Mouse (Mus musculus): ENCODE results near the gene Tsc22d1. TPM values are rescaled to one million over a fixed set of nuclear protein-coding genes. Genes with fewer than 3 reads are reported as not detected.

The Tsc22d1 gene
- total and polyA plus RNA-seq, 3 experiments = 7.0 to 26.4 (median 14.6) TPM

DNA sequence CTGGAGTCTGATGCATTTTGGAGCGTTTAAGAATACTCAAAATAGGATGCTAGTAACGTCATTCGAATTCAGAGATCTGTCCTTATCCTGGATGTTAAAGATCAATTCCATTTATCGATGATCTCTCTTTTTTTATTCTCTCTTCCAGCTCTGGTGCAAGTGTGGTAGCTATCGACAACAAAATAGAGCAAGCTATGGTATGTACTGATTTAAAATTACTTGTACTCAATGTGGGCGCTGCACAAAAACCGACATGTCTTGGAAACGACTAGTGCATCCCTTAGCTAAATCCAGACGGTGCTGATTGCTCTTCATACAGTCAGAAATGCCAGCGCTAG, 90.3 kb downstream of the Tsc22d1 start:
- DNase-seq (ENCODE audit: low spot score) (no peak), ATAC-seq (ENCODE audit: extremely low read depth, insufficient number of reproducible peaks, low FRiP score, poor library complexity, severe bottlenecking) (no peak)
- Histone ChIP-seq H3K36me3 (replicated peaks) (no peaks in the 10 kb centered on the region), H3K27me3 (ENCODE audit: insufficient read depth, low read length) (peaks cover 4% of the 10 kb centered on the region; the same call in 1 of the 2 replicates), H3K9me3 (replicated peaks) (peaks cover 32% of the 10 kb centered on the region), H3K4me1 (ENCODE audit: insufficient read depth, low read depth, low read length) (peaks cover 8% of the 10 kb centered on the region), H3K4me3 (ENCODE audit: low read depth, low read length) (peak overlapping the region; percentile 65)
- TF ChIP-seq TAL1 (conservative IDR thresholded peaks at IDR 0.05; ENCODE audit: low read depth, low read length) (no peak), GATA2 (IDR thresholded peaks at IDR 0.05; ENCODE audit: borderline replicate concordance, low read depth, low read length) (no peak), GATA1 (IDR thresholded peaks at IDR 0.05; ENCODE audit: borderline replicate concordance, low read length) (no peak), CTCF (IDR thresholded peaks at IDR 0.05; ENCODE audit: low read depth, low read length) (no peak), POLR2AphosphoS5 (IDR thresholded peaks at IDR 0.05; ENCODE audit: insufficient replicate concordance, low read depth, low read length) (no peak)

- ATAC-seq (ENCODE audit: extremely low read depth, insufficient number of reproducible peaks, low FRiP score, poor library complexity, severe bottlenecking) (peak; percentile 71), DNase-seq (ENCODE audit: low spot score) (peak; percentile 10)
- peaks cover 8% of the 10 kb centered on the region for H3K4me1 ChIP-seq (ENCODE audit: insufficient read depth, low read depth, low read length)
- H3K36me3 ChIP-seq (replicated peaks) = no peaks in the 10 kb centered on the region
- peak overlapping the region; percentile 65 for H3K4me3 ChIP-seq (ENCODE audit: low read depth, low read length)
- peaks cover 4% of the 10 kb centered on the region; the same call in 1 of the 2 replicates for H3K27me3 ChIP-seq (ENCODE audit: insufficient read depth, low read length)
- TF ChIP-seq GATA1 (IDR thresholded peaks at IDR 0.05; ENCODE audit: borderline replicate concordance, low read length) (no peak), CTCF (IDR thresholded peaks at IDR 0.05; ENCODE audit: low read depth, low read length) (no peak), GATA2 (IDR thresholded peaks at IDR 0.05; ENCODE audit: borderline replicate concordance, low read depth, low read length) (no peak), TAL1 (conservative IDR thresholded peaks at IDR 0.05; ENCODE audit: low read depth, low read length) (no peak), POLR2AphosphoS5 (IDR thresholded peaks at IDR 0.05; ENCODE audit: insufficient replicate concordance, low read depth, low read length) (no peak)
- peaks cover 34% of the 10 kb centered on the region for H3K9me3 ChIP-seq (replicated peaks)
These were observed 90.9 kb downstream of the Tsc22d1 start for GRCm38 (mm10) chr14:76505439-76506220.

DNA sequence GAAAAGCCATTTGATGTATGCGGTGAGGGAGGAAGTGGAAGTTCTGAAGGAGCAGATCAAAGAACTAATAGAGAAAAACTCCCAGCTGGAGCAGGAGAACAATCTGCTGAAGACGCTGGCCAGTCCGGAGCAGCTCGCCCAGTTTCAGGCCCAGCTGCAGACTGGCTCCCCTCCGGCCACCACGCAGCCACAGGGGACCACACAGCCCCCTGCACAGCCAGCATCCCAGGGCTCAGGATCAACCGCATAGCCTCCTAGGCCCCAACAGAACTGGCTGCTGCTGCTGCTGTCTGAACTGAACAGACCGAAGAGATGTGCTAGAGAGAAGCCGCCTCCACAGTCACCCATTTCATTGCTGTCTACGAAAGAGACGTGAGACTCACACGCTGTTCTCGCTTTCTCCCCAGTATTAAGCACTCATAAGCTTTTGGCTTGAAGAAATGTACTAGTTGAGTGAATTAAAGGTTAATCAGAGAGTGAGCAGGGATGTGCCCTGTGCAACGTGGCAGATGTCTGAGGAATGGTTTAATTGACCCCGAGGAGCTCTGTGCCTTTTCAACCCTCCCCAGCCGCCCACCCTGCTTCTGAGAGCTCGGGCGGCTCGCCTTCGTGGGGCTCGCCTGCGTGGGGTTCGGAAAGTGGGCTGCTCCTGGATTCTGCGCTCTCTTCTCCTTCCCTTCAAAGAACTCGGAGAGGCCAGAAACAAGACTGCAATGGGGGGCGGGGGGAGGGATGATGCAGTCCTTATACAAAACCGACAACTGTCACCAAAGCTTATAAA, 91.9 kb downstream of the Tsc22d1 start:
- Histone ChIP-seq H3K27me3 (ENCODE audit: insufficient read depth, low read length) (peaks cover 4% of the 10 kb centered on the region; the same call in 1 of the 2 replicates), H3K36me3 (replicated peaks) (no peaks in the 10 kb centered on the region), H3K9me3 (replicated peaks) (peaks cover 32% of the 10 kb centered on the region), H3K4me3 (ENCODE audit: low read depth, low read length) (no peak overlapping the region), H3K4me1 (ENCODE audit: insufficient read depth, low read depth, low read length) (peaks cover 8% of the 10 kb centered on the region)
- DNase-seq (ENCODE audit: low spot score) (no peak), ATAC-seq (ENCODE audit: extremely low read depth, insufficient number of reproducible peaks, low FRiP score, poor library complexity, severe bottlenecking) (no peak)
- TF ChIP-seq GATA1 (IDR thresholded peaks at IDR 0.05; ENCODE audit: borderline replicate concordance, low read length) = no peak

DNA sequence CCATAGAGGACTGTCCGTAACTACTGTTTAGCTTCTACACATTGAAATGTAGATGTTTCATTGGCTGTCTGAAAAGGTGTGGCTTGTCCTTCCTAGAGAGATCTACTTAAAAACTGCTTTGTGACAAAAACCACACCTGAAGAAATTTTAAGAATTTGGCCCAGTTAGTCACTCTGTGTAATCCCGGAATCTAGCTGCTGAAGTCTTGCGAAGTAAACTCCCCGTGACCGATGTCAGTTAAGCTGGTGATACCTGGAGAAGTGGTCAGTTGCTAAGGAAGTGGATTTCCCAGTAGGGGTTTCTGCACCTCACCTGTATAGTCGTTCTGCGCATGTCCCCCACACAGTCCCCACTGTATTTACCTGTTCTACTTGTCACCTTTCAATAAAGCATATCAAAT, 92.6 kb downstream of the Tsc22d1 start:
- Histone ChIP-seq H3K4me1 (ENCODE audit: insufficient read depth, low read depth, low read length) (peaks cover 8% of the 10 kb centered on the region), H3K27me3 (ENCODE audit: insufficient read depth, low read length) (peaks cover 4% of the 10 kb centered on the region; the same call in 1 of the 2 replicates), H3K9me3 (replicated peaks) (peaks cover 30% of the 10 kb centered on the region), H3K36me3 (replicated peaks) (no peaks in the 10 kb centered on the region), H3K4me3 (ENCODE audit: low read depth, low read length) (no peak overlapping the region)
- DNase-seq (ENCODE audit: low spot score) (no peak), ATAC-seq (ENCODE audit: extremely low read depth, insufficient number of reproducible peaks, low FRiP score, poor library complexity, severe bottlenecking) (no peak)
- no peak for TF ChIP-seq GATA2 (IDR thresholded peaks at IDR 0.05; ENCODE audit: borderline replicate concordance, low read depth, low read length)
- TF ChIP-seq CTCF (IDR thresholded peaks at IDR 0.05; ENCODE audit: low read depth, low read length) = no peak
- TF ChIP-seq GATA1 (IDR thresholded peaks at IDR 0.05; ENCODE audit: borderline replicate concordance, low read length) = no peak
- no peak for TF ChIP-seq POLR2AphosphoS5 (IDR thresholded peaks at IDR 0.05; ENCODE audit: insufficient replicate concordance, low read depth, low read length)
- TF ChIP-seq TAL1 (conservative IDR thresholded peaks at IDR 0.05; ENCODE audit: low read depth, low read length) = no peak

DNA sequence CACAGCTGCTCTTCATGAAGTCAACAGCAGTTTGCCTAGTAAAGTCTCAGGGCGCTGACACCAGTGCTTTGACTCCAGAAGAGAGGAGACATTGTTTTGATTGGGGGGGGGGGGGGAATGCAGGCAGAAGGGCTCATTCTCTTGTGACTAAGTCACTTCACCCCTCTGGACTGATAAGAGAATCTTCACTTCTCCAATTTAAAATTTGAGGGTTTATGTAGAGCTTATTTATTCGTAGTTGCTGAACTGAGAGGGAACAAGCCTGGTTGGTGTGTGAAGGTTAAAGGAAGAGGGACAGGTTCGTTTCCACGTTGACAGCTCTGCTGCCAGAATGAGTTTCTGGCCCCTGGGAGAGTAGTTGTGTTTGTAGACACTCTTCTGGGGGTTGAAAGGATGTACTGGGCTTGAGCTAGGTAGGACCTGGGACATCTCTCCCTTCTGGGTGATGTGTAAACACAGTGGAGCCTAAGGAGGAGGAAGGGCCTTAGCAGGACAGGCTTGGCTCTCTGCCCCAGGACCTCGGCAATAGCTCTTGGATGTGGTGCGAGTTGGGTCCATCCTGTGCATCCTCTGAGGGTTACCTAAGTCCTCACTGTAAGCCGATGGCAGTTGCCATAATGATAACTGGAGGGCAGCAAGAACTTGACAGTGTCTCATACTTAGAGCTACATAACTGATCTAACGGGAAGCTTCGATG, 93.2 kb downstream of the Tsc22d1 start:
- H3K4me3 ChIP-seq (ENCODE audit: low read depth, low read length) = no peak overlapping the region

DNA sequence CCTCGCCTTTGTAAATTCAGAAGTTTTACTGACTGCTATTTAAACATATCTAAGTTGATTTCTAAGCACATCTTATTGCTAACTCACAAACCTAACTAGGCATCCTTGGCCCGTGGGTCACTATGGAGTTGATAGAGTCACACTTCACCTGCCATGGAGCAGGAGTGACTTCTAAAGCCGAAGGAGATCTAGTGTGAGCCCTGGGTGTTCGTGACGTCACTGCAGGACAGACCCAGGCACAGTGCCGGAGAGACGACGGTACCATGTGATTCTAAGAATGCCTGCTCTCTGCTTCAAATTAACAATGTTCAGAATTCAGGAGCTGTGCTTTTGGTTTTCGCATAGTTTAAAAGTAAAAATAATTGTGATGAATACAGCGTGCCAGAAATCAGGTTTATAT, 93.9 kb downstream of the Tsc22d1 start:
- H3K4me1 ChIP-seq (ENCODE audit: insufficient read depth, low read depth, low read length) = peaks cover 9% of the 10 kb centered on the region
- H3K9me3 ChIP-seq (replicated peaks) = peaks cover 35% of the 10 kb centered on the region
- TF ChIP-seq CTCF (IDR thresholded peaks at IDR 0.05; ENCODE audit: low read depth, low read length) (no peak), GATA2 (IDR thresholded peaks at IDR 0.05; ENCODE audit: borderline replicate concordance, low read depth, low read length) (no peak), GATA1 (IDR thresholded peaks at IDR 0.05; ENCODE audit: borderline replicate concordance, low read length) (no peak), POLR2AphosphoS5 (IDR thresholded peaks at IDR 0.05; ENCODE audit: insufficient replicate concordance, low read depth, low read length) (no peak), TAL1 (conservative IDR thresholded peaks at IDR 0.05; ENCODE audit: low read depth, low read length) (no peak)
- H3K27me3 ChIP-seq (ENCODE audit: insufficient read depth, low read length) = peaks cover 4% of the 10 kb centered on the region; the same call in 1 of the 2 replicates
- H3K36me3 ChIP-seq (replicated peaks) = no peaks in the 10 kb centered on the region
- no peak overlapping the region for H3K4me3 ChIP-seq (ENCODE audit: low read depth, low read length)
- ATAC-seq (ENCODE audit: extremely low read depth, insufficient number of reproducible peaks, low FRiP score, poor library complexity, severe bottlenecking) = no peak
- no peak for DNase-seq (ENCODE audit: low spot score)

More for the DNA sequence above, 93.2 kb downstream of the Tsc22d1 start:
- TF ChIP-seq GATA2 (IDR thresholded peaks at IDR 0.05; ENCODE audit: borderline replicate concordance, low read depth, low read length) (no peak), GATA1 (IDR thresholded peaks at IDR 0.05; ENCODE audit: borderline replicate concordance, low read length) (no peak), CTCF (IDR thresholded peaks at IDR 0.05; ENCODE audit: low read depth, low read length) (no peak), TAL1 (conservative IDR thresholded peaks at IDR 0.05; ENCODE audit: low read depth, low read length) (no peak), POLR2AphosphoS5 (IDR thresholded peaks at IDR 0.05; ENCODE audit: insufficient replicate concordance, low read depth, low read length) (no peak)
- H3K36me3 ChIP-seq (replicated peaks) = no peaks in the 10 kb centered on the region
- DNase-seq (ENCODE audit: low spot score) = no peak
- H3K4me1 ChIP-seq (ENCODE audit: insufficient read depth, low read depth, low read length) = peaks cover 8% of the 10 kb centered on the region
- ATAC-seq (ENCODE audit: extremely low read depth, insufficient number of reproducible peaks, low FRiP score, poor library complexity, severe bottlenecking) = no peak
- peaks cover 34% of the 10 kb centered on the region for H3K9me3 ChIP-seq (replicated peaks)
- peaks cover 4% of the 10 kb centered on the region; the same call in 1 of the 2 replicates for H3K27me3 ChIP-seq (ENCODE audit: insufficient read depth, low read length)

Data from G1E (cell line).